Mouse (Mus musculus): Measurements from ENCODE around the gene Extl1. TPM values are rescaled to one million over a fixed set of nuclear protein-coding genes. Genes with fewer than 3 reads are reported as not detected.
A peak's percentile ranks its signal among the peaks of the same experiment; 100 is the strongest.
"Not testable (repeated sequence)": the region's sequence is repeated elsewhere in the genome, so short reads cannot be mapped to it uniquely, and the experiment has no call there.

The Extl1 gene
- polyA plus RNA-seq, 1 experiment from 2014 or later, result 1.4 TPM

DNA sequence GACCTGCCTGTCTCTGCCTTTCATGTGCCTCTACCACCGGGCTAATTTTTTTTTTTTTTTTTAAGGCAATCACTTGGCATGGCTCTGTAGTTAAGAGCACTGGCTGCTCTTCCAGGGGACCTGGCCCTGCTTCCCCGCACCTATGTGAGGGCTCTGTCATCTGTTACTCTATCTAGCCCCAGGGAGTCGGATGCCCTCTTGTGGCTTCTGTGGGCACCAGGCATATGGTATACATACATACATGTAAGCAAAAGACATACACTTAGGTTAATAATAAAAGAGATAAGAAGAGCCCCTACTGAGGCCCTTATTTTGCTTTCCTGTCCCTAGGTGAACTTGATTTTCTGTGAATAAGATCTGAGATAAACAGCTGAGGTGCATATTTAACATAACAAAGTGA, 39.0 kb downstream of the Extl1 start:
- no peak overlapping the region for H3K27ac ChIP-seq
- no peak overlapping the region for H3K4me3 ChIP-seq (replicated peaks)
- H3K27me3 ChIP-seq (replicated peaks), result peaks cover 28% of the 10 kb centered on the region
- H3K4me2 ChIP-seq (replicated peaks), result no peak overlapping the region
- no peaks in the 10 kb centered on the region for H3K9me3 ChIP-seq
- peaks cover 19% of the 10 kb centered on the region for H3K4me1 ChIP-seq (replicated peaks)
- ATAC-seq, result no peak
- no peaks in the 10 kb centered on the region for H3K36me3 ChIP-seq
- 44% methylated on average over 3 of the region's 3 CpGs for WGBS
- H3K9ac ChIP-seq, result no peak overlapping the region

GRCm38 (mm10) chr4:134343071-134344031, 40.3 kb downstream of the Extl1 start, which contains the start of gene Slc30a2:
TSS of gene Slc30a2 (plus strand) at chr4:134343181.
- 2% methylated on average over 61 of the region's 61 CpGs for WGBS
- Histone ChIP-seq H3K4me2 (replicated peaks) (peak within 1 kb of the TSS; percentile 71), H3K4me1 (replicated peaks) (peaks cover 19% of the 10 kb centered on the region), H3K4me3 (replicated peaks) (peak within 1 kb of the TSS; percentile 33), H3K27me3 (replicated peaks) (peaks cover 28% of the 10 kb centered on the region), H3K27ac (peak within 1 kb of the TSS; percentile 10), H3K36me3 (no peaks in the 10 kb centered on the region), H3K9ac (peak within 1 kb of the TSS; percentile 32; the same call in 1 of the 2 replicates), H3K9me3 (no peaks in the 10 kb centered on the region)
- peak; percentile 89 for ATAC-seq

DNA sequence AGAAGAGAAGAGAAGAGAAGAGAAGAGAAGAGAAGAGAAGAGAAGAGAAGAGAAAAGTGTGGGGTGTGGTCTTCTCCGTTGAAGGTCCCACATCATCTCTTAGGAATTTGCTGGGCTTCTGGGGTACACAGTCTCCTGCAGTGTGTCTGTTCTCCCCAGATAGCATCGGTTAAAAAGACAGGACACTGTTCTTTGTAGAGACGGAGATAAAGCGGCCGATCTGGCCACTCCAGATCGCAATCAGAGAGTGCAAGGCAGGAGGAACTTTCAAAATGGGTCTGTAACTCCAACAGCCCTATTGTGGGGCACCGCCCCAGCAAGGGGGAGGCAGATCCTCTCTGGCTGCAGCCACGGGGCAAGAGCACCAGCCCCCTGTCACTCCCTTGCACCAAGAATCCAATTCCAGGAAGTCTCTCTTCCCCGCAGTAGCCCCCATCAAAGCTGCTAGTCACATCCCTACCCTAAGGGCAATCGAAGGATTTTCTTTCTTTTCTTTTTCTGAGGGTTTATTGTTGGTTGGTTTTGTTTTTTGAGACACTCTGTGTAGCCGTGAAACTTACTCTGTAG, 41.4 kb downstream of the Extl1 start:
- no peak for ATAC-seq
- WGBS, result 40% methylated on average over 11 of the region's 11 CpGs
- no peak overlapping the region for H3K4me3 ChIP-seq (replicated peaks)
- H3K27me3 ChIP-seq (replicated peaks), result peaks cover 28% of the 10 kb centered on the region
- H3K4me2 ChIP-seq (replicated peaks), result peak overlapping the region; percentile 71; the same call in 1 of the 2 replicates
- H3K9me3 ChIP-seq, result no peaks in the 10 kb centered on the region
- H3K27ac ChIP-seq, result no peak overlapping the region
- no peak overlapping the region for H3K9ac ChIP-seq
- no peaks in the 10 kb centered on the region for H3K36me3 ChIP-seq
- H3K4me1 ChIP-seq (replicated peaks), result peaks cover 19% of the 10 kb centered on the region

DNA sequence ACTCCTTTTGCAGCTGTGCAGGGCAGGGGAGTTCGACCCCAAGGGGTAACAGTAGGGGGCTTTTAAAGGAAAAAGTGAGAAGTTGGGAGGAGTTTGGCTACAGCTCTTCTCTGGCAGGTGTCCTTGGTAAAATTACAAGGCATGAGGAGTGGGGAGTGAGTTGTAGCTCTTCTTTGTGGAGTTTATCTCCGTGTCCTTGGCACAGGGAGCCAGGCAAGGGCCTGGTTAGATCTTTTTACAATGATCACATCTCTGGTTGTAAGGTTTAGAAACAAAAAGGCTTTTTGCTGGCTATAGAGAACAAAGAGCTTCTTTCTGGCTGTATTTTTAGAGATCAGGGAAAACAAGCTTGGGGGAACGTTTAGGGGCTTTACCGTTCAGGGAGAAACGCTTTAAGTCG, 42.4 kb downstream of the Extl1 start:
- peaks cover 28% of the 10 kb centered on the region for H3K27me3 ChIP-seq (replicated peaks)

GRCm38 (mm10) chr4:134330281-134330680, 53.4 kb downstream of the Extl1 start:
- WGBS, result 60% methylated on average over 5 of the region's 5 CpGs
- ATAC-seq, result no peak
- no peaks in the 10 kb centered on the region for H3K9me3 ChIP-seq
- no peak overlapping the region for H3K27ac ChIP-seq
- H3K4me3 ChIP-seq (replicated peaks), result no peak overlapping the region
- peaks cover 3% of the 10 kb centered on the region; the same call in 1 of the 2 replicates for H3K4me1 ChIP-seq (replicated peaks)
- H3K36me3 ChIP-seq, result no peaks in the 10 kb centered on the region
- no peak overlapping the region for H3K9ac ChIP-seq
- H3K27me3 ChIP-seq (replicated peaks), result no peaks in the 10 kb centered on the region
- no peak overlapping the region for H3K4me2 ChIP-seq (replicated peaks)

More for the DNA sequence above, 42.4 kb downstream of the Extl1 start:
- 76% methylated on average over 6 of the region's 6 CpGs for WGBS
- not testable (repeated sequence) for H3K9me3 ChIP-seq; H3K27ac ChIP-seq; H3K4me3 ChIP-seq (replicated peaks); H3K9ac ChIP-seq; H3K36me3 ChIP-seq; H3K4me2 ChIP-seq (replicated peaks); ATAC-seq
- H3K4me1 ChIP-seq (replicated peaks), result peaks cover 19% of the 10 kb centered on the region

DNA sequence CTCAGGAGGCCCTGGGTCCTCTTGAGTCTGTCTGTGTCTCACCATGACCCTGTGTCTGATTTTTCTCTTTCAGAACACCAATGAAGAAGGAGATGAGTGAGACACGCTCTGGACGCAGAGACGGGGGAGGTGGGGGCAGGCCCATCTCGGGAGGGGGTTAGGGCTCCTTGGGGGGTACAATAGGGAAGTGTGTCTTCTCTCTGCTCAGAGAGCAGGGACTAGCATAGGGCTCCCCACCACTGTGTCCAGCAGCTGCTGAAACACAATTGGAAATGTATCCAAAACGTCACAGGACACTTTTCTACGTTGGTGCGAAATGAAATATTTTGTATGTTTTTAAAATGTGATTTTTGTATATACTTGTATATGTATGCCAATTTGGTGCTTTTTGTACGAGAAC, 54.8 kb downstream of the Extl1 start:
- Histone ChIP-seq H3K4me2 (replicated peaks) (no peak overlapping the region), H3K4me1 (replicated peaks) (peaks cover 3% of the 10 kb centered on the region; the same call in 1 of the 2 replicates), H3K4me3 (replicated peaks) (no peak overlapping the region), H3K9me3 (no peaks in the 10 kb centered on the region), H3K9ac (no peak overlapping the region), H3K36me3 (no peaks in the 10 kb centered on the region), H3K27ac (no peak overlapping the region), H3K27me3 (replicated peaks) (no peaks in the 10 kb centered on the region)
- no peak for ATAC-seq
- 83% methylated on average over 8 of the region's 8 CpGs for WGBS

GRCm38 (mm10) chr4:134328151-134328550, 55.5 kb downstream of the Extl1 start:
- Histone ChIP-seq H3K9ac (no peak overlapping the region), H3K27me3 (replicated peaks) (no peaks in the 10 kb centered on the region), H3K36me3 (no peaks in the 10 kb centered on the region), H3K27ac (no peak overlapping the region), H3K4me2 (replicated peaks) (0 out of 2 replicates have a peak overlapping the region, but pooled peaks have one; percentile 9), H3K9me3 (no peaks in the 10 kb centered on the region), H3K4me3 (replicated peaks) (no peak overlapping the region), H3K4me1 (replicated peaks) (peaks cover 3% of the 10 kb centered on the region; the same call in 1 of the 2 replicates)
- WGBS, result 57% methylated on average over 8 of the region's 8 CpGs
- ATAC-seq, result no peak

DNA sequence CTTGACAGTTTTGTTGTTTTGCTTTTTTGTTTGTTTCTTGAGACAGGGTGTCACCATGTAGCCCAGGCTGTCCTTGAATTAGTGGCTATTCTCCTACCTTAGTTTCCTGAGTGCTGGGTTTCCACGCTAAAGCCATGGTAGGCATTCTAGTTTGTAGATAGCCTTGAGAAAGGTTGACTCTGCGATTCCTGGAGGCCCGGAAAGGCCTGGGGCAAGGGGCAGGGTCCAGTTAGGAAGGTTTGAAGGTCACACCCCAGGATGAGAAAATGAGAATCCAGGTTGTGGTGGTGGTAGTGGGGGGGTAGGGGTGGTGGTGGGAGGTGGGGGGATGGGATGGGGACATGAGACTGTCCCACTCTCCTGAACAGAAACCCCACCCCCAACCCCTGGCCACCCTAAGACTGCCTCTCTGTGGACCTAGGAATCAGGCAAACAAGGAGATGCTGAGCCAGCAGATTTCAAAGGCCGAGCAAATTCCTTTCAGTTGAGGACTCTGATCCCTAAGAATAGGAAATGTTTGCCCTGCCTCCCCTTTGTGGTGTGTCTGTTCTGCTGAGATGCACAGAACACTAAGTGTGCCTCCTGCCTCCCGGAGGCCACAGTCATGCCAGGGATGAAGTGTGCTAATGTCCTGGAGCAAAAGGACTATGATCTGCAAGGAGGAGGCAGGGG, 56.7 kb downstream of the Extl1 start:
- Histone ChIP-seq H3K4me1 (replicated peaks) (peaks cover 3% of the 10 kb centered on the region; the same call in 1 of the 2 replicates), H3K4me3 (replicated peaks) (no peak overlapping the region), H3K9me3 (no peaks in the 10 kb centered on the region), H3K9ac (no peak overlapping the region), H3K4me2 (replicated peaks) (no peak overlapping the region), H3K36me3 (no peaks in the 10 kb centered on the region), H3K27ac (peak overlapping the region; percentile 0; the same call in 1 of the 2 replicates), H3K27me3 (replicated peaks) (no peaks in the 10 kb centered on the region)
- 56% methylated on average over 5 of the region's 5 CpGs for WGBS
- ATAC-seq, result peak; percentile 85

DNA sequence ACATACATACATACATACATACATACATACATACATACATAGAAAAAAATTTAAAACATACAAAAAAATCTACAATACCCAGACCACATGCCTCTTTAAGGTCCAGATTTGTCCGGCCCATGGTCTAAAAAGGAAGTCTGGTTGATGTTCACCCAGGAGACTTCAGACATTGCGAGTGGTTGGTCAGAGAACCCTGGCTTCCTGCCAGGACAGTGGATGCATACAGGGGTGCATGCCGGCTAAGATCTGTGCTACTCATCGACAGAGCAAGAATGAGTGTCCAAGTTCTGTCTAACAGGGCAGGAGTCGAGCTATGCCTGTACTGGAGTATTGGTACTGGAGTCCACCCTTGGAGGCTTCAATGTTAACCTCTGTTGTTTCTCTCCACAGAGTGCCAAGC, 59.0 kb downstream of the Extl1 start:
- Histone ChIP-seq H3K9me3 (no peaks in the 10 kb centered on the region), H3K9ac (no peak overlapping the region), H3K36me3 (no peaks in the 10 kb centered on the region), H3K4me3 (replicated peaks) (no peak overlapping the region), H3K27ac (no peak overlapping the region), H3K4me1 (replicated peaks) (peaks cover 3% of the 10 kb centered on the region; the same call in 1 of the 2 replicates), H3K4me2 (replicated peaks) (no peak overlapping the region), H3K27me3 (replicated peaks) (no peaks in the 10 kb centered on the region)
- 45% methylated on average over 5 of the region's 5 CpGs for WGBS
- ATAC-seq, result no peak

DNA sequence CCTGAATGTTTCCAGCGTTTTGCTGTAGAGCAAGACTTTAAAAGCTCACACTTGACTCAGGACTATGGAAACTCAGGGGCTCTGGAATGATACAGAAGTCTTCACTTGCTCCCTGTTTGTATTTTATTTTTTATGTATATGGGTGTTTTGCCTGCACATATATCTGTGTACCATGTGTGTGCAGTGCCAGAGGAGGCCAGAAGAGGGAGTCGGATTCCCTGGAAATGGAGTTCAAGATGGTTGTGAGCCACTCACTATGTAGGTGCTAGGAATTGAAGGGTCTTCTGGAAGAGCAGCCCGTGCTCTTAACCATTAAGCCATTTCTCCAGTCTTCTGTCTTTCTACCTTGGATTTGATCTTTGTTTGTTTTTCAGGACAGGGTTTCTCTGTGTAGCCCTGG, 62.1 kb downstream of the Extl1 start:
- no peaks in the 10 kb centered on the region for H3K9me3 ChIP-seq
- no peaks in the 10 kb centered on the region for H3K4me1 ChIP-seq (replicated peaks)
- no peaks in the 10 kb centered on the region for H3K27me3 ChIP-seq (replicated peaks)
- no peaks in the 10 kb centered on the region for H3K36me3 ChIP-seq
- no peak overlapping the region for H3K9ac ChIP-seq
- H3K27ac ChIP-seq, result no peak overlapping the region
- H3K4me2 ChIP-seq (replicated peaks), result no peak overlapping the region
- ATAC-seq, result no peak
- no peak overlapping the region for H3K4me3 ChIP-seq (replicated peaks)
- WGBS, result 54% methylated on average over 3 of the region's 3 CpGs

- 73% methylated on average over 5 of the region's 5 CpGs for WGBS
- H3K9me3 ChIP-seq, result no peaks in the 10 kb centered on the region
- no peak for ATAC-seq
These were observed 64.0 kb downstream of the Extl1 start for GRCm38 (mm10) chr4:134319674-134320073.

DNA sequence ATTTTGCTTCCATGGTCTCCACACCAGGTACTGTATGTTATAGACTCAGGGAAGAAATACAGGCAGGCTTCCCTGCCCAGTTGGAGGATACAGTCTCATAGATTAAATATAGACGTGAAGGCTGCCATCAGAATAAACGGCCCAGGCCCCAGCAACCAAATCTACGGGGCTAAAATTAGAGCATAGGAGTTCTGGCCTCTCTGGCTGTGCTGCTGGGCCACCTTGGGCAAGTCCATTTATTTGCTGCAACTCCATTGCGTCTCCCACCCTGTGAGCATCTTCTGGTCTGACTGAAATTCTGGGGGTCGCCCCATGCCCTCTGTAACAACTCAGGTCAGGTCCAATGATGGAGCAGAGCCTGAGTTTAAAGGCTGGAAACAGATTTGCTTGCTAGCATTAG, 64.6 kb downstream of the Extl1 start:
- H3K9me3 ChIP-seq, result no peaks in the 10 kb centered on the region
- H3K27ac ChIP-seq, result no peak overlapping the region
- no peak overlapping the region for H3K9ac ChIP-seq
- WGBS, result 80% methylated on average over 5 of the region's 5 CpGs
- no peak overlapping the region for H3K4me3 ChIP-seq (replicated peaks)
- no peaks in the 10 kb centered on the region for H3K36me3 ChIP-seq
- H3K4me1 ChIP-seq (replicated peaks), result no peaks in the 10 kb centered on the region
- ATAC-seq, result no peak
- H3K27me3 ChIP-seq (replicated peaks), result no peaks in the 10 kb centered on the region
- no peak overlapping the region for H3K4me2 ChIP-seq (replicated peaks)

More at GRCm38 (mm10) chr4:134319674-134320073, 64.0 kb downstream of the Extl1 start:
- Histone ChIP-seq H3K9ac (no peak overlapping the region), H3K27me3 (replicated peaks) (no peaks in the 10 kb centered on the region), H3K4me1 (replicated peaks) (no peaks in the 10 kb centered on the region), H3K27ac (no peak overlapping the region), H3K4me2 (replicated peaks) (no peak overlapping the region), H3K4me3 (replicated peaks) (no peak overlapping the region), H3K36me3 (no peaks in the 10 kb centered on the region)

All from intestine, embryonic 15.5 days (tissue).